Mouse (Mus musculus) T-helper 17 cell (primary cell): ENCODE results near the gene Cped1.
"Not testable (repeated sequence)": the region's sequence is repeated elsewhere in the genome, so short reads cannot be mapped to it uniquely, and the experiment has no call there.

Experiments
- in situ Hi-C, 2 experiments: fragments of 300-600 bp; cut with MboI, MseI; formaldehyde crosslinking; loops; 1 replicate in 1 of 2; 2 replicates in 1 of 2; pipeline ENCODE4 v1.15.1; 2025; ENCODE audit warnings: high pct_unique_total_duplicates in 2 of 2

Cped1 gene

GRCm38 (mm10) chr6:22025584-22026357 is 40.1 kb downstream of the Cped1 start:
- in situ Hi-C loops: no loop called here

DNA sequence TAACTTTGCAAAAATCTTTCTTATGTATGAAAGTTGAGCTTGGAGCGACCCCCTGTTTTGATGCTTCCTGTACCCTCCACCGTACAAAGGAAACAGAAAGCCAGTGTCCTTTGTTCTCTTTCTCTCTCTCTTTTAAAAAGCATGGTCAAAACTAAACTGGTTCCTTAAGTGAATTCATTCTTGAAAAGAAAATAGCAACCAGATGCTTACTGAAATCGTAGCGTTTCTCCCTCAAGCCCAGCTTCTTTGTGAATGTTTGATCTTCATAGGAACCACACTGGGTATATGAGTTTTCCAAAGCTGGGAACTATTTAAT is 40.6 kb downstream of the Cped1 start:
- in situ Hi-C loops: no loop called here

DNA sequence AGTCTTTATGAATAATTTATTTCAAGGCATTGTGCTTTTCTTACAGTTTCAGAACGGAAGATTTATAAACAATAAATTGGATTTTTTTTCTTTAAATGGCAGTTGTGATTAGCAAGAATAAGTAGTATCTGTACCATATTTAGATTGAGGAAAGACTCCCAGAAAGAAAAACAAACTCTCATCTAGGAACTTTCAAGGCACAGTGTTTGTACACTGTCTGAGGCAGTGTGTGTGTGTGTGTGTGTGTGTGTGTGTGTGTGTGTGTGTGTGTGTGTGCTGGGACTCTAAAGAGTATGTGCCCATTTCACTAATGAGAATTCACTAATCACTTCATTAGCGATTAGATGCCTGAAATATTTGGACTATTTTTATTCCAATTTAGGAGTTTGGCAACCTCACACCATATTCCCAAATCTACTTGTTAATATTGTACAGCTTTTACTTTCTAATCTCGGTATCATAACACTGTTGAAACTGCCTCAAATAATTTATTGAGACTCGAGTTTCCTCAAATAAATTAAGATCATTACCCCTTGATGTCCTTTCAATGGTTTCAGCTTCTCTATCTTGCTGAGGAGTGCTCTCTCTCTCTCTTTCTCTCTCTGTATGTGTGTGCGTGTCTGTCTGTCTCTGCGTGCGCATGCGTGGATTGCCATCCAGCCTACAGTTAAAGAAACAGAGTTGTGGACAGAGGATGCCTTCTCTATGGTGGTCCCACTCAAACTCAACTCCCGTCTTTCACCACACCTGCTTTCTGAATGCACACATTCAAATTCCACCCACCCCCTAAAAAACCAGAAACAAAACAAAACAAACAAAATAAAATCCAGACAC is 41.3 kb downstream of the Cped1 start:
- in situ Hi-C loops: no loop called here

DNA sequence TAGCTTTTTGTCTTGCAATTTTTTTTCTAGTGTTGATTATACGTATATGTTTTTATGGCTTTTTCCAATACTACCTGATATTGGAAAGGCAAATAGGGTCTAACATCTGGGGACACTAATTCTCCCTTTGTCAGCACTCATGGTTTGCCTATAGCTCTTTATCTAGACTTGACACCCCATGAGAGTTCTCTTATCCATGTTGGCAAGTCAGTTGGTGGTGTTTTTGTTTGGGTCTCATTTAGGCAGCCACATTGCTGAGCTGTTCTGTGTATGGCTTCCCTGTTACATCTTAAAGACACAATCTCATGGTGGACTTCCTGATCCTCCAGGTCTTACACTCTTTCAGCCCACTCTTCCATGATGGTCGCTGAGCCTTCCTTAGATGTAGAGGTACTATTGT is 42.1 kb downstream of the Cped1 start:
- in situ Hi-C loops: no loop called here

GRCm38 (mm10) chr6:22030381-22030780 is 44.7 kb downstream of the Cped1 start:
- in situ Hi-C loops: no loop called here

DNA sequence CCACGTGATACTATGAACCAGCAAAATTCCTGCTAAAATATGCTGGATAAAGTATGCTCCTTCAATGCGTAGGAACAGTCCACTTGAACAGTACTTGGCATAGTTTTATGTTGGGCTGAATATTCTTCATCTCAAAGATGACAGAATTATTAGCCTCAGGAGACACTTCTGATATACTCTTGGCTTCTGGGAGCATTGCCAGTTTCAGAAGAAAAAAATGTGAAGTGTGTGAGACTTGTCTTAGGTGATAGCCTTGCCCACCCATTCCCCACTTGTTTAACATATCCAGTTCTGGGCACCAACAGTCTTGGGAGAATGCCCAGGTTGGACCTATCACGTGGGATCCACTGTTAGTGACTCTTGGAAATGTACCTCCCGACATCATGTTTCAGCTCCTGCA is 47.5 kb downstream of the Cped1 start:
- in situ Hi-C loops: no loop called here

- in situ Hi-C loops: no loop called here
Measured at GRCm38 (mm10) chr6:22035408-22035807, 49.7 kb downstream of the Cped1 start.

GRCm38 (mm10) chr6:22035895-22036294 is 50.2 kb downstream of the Cped1 start:
- in situ Hi-C loops: no loop called here

DNA sequence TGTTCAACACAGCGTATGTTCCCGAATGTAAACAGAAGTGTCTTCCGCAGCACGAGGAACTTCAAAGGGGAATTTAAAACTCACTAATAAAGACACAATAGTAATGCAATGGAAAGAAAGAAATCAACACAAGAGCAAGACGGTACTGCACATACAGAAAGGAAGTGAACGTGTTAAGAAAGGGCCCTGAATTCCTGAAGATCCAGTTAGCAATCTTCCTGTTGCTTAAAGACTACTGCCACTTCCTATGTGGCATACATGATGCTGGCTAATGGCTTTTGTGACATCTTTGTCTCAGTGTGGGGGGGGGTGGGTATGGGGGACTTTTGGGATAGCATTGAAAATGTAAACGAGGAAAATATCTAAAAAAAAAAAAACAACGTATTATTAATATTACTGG is 50.7 kb downstream of the Cped1 start:
- in situ Hi-C loops: no loop called here

- in situ Hi-C loops: no loop called here
Measured at GRCm38 (mm10) chr6:22036911-22037310, 51.2 kb downstream of the Cped1 start.

DNA sequence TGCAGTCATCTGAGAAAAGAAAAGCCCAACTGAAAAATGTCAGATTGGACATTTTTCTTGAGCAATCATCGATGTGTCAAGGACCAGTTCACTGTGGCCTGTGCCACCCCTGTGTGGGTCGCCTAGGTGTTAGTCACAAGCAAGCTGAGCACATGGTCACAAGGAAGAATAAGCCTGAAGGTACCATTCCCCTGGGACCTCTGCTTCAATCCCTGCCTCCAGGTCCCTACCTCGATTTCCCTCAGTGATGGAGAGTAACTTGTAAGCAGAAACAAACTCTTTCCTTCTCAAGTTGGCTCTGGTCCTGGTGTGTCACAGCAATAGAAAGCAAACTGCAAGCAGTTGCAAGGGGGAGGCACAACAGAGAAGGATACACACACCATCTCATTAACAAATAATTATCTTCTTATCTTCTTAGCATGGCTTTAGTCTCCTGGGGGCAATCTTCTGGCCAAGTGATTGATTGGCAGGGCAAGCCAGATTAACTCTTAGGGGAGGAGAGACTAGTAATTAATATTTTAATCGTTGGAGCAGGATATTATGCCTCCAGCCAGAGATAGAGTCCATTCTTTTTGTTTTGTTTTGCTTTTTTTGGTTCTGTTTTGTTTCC is 51.8 kb downstream of the Cped1 start:
- in situ Hi-C loops: no loop called here

DNA sequence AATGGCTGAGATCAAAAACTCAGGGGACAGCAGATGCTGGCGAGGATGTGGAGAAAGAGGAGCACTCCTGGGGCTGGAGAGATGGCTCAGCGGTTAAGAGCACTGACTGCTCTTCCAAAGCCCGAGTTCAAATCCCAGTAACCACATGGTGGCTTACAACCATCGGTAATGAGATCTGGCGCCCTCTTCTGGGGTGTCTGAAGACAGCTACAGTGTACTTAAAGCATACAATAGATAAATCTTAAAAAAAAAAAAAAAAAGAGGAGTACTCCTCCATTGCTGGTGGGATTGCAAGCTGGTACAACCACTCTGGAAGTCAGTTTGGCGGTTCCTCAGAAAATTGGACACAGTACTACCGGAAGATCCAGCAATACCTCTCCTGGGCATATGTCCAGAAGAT is 54.0 kb downstream of the Cped1 start:
- in situ Hi-C loops: not testable (repeated sequence)

GRCm38 (mm10) chr6:22044880-22045605 is 59.3 kb downstream of the Cped1 start:
- in situ Hi-C loops: no loop called here

GRCm38 (mm10) chr6:22047101-22047500 is 61.4 kb downstream of the Cped1 start:
- in situ Hi-C loops: no loop called here

DNA sequence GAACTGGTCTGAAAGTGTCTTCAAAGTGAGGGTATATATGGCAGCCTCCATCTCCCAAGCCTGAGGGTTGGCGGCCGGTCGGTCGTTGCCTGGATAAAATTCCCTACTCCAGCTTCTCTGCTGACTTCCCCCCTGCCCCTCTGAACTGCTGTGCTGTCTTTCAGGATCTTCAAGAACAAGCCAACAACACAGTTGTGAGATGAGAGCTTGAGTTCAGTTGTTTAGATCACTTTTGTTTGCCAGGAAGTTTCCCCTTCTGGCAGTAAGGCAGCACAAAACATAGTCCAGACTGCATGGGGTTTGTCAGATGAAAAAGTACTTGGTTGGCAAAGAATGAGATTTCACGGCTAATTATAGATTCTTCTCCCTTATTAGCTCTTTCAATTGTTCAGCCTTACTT is 63.4 kb downstream of the Cped1 start:
- in situ Hi-C loops: no loop called here

DNA sequence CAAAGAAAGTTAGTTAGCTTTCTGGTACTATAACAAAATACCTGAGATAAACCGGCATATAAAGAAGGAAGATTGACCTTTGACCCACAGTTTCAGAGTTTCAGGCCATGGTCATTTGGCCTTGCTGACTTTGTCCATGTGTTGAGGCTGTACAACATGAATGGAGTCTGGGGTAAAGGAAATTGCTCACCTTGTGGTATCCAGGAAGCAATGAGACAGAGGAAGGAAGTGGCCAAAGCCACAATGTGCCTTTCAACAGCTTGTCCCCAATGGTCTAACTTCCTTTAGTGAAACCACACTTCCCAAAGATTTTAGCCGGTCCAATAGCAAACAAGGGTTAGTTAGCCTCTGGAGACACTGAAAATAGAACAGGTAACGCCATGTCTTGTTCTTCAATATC is 65.8 kb downstream of the Cped1 start:
- in situ Hi-C loops: no loop called here

GRCm38 (mm10) chr6:22053014-22053413 is 67.3 kb downstream of the Cped1 start:
- in situ Hi-C loops: no loop called here

- in situ Hi-C loops: no loop called here
Measured at GRCm38 (mm10) chr6:22064341-22064740, 78.6 kb downstream of the Cped1 start.

DNA sequence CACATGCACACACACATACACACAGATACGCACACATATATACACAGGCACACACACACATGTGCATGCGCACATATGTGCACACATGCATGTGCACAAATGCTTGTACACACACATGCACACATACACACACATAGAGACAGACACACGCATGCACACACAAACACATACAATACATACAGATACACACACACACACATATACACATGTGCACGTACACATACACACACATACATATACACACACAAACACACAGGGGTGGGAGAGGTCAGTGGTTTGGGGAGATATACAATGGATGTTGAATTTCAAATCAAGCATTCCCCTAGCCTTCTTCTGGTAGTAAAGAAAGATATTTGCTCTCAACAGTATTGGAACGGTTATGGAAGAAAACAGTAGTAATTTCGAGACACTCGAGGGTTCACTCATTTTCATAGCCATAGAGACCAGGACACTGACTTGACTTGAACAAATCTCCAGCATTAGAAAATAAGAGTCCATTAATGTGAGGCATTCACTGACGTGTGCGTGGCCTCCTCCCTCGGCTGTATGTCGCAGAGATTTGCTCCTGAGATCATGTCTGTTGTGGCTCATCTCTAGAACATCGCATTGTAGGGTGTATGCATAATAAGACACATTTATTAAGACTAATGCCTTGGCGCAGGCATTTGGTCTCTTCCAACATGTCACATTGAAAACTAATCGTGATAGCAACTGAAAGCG is 85.0 kb downstream of the Cped1 start:
- in situ Hi-C loops: loop anchor here (5.0 kb wide), 1 partner anchor 273 kb away; no protein-coding TSS in a partner anchor

DNA sequence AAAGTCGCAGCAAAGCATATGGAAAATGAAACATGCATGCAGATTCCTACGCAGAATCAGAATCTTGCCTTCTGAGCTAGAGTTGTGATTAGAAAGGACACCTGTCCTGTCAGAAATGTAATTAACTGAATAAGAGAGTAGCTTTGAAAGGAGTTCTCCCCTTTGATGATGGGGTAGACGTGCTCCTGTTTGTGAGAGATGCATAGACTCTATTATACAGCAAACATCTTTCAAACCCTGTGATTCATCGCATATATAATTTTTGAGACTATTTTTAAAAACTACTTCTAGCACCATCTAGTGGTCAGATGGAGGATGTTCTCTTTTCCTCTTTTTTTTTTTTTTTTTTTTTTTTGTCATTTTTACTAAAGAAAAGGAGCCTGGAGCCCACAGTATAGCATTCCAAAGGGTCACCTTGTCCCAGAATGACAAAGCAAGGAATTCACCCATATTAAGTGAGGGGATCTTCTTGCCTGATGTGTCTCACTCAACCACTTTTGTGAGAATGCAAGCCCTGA is 85.7 kb downstream of the Cped1 start:
- in situ Hi-C loops: loop anchor here (5.0 kb wide), 1 partner anchor 274 kb away; no protein-coding TSS in a partner anchor

DNA sequence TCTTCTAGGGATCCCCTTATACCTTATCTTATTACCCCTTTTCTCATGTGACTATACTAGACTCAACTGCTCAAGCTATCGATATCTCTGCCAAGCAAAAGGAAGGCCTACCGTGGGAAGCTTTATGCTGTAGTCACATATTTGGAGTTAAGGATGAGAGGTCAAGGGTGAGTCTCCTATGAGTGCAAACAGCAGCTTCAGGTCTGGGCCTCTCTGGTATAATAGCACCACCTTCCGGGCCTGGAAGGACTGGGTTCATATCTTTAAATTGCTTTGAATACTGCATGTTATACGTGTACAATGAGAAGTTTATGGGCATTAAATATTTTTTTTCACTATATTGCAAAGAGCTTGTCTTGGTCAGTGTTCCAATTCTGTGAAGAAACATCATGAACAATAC is 87.0 kb downstream of the Cped1 start:
- in situ Hi-C loops: loop anchor here (5.0 kb wide), 1 partner anchor 275 kb away; no protein-coding TSS in a partner anchor
